Mouse (Mus musculus) layer of hippocampus, postnatal 36 days (tissue): ENCODE data around the gene Cux2. TPM values are rescaled to one million over a fixed set of nuclear protein-coding genes. Genes with fewer than 3 reads are reported as not detected.

Experiments
- DNase-seq, 2 experiments: peaks; one replicate each; pipeline ENCODE4 v3.0.0; 2022
- total RNA-seq, 2 experiments: library from RNA; stranded (reverse); gene quantifications; 2 replicates each; pipeline ENCODE4 v1.2.3; 2021

The Cux2 gene
- total RNA-seq, 2 experiments from 2014 or later: 32.7 to 33.8 TPM

DNA sequence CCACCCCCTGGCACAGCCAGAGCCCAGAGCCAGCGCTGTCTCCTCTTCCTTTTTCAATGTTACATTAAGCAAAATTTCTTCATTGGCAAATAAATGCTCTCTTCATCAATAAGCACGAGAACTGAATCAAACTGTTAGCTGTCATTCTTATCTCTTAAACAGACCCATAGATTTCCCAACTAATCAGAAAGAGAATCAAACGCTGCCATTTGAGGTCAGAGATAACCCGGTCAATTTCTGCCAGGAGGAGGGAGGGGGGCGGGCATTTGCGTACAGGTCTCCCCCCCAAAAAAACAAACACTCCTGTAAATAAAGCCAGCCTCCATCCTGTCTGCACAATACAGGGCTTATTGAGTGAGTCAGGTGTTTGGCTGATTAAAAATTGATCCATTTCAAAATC, 33.2 kb downstream of the Cux2 start:
- no peak for DNase-seq

DNA sequence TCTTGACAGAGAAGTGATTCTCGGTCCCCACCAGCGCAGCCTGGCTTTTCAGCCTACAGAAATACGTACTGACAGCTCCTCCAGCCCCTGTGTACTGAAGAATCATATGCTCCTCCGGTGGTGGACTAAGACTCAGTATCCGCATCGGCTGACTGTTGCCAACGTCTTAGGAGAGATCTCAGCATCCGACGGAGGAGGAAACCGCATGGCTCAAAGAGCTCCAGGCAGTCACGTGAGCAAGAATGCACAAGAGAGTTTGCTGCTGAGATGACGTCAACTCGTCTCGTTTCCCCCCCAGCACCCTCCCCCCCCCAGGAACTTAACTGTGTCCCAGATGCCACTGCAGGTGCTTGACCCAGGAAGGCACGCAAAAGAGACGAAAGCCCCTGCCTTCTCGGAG, 34.8 kb downstream of the Cux2 start:
- no peak for DNase-seq

DNA sequence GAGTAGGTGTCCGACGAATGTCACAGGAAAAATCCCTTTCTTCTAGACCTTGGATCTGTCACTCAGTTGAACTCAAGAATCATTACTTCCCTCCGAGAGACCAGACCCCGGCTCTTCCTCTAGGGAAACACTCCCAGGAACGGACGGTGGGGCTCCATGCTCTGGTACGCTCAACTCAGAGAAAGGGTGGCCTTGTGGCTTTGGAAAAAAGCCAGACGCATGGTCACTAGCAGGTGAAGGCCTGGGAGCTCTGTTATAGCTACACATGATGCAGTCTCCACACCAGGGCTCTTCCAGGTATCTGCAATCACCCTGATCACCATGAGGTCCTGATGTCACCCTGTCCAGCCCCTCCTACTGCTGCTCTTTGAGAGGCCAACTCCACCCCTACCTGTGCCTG, 35.2 kb downstream of the Cux2 start:
- no peak for DNase-seq

DNA sequence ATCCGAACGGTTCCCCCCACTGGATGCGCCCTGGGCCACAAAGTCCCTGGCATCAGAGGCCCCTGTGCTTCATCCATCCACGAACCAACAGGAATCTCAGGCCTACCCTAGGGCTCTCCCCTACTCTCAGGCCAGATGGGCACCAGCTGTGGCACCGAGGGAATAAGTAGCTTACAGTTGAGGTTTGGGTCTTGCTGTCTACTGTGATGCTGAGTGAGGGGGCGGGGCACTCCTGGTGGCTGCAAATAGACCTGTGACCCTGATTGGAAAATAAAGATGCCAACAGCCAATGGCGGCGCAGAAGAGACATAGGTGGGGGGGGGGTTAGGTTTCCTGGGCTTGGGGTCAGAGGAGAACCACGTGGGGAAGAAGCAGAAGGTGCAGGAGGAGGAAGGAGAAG, 38.6 kb downstream of the Cux2 start:
- no peak for DNase-seq

DNA sequence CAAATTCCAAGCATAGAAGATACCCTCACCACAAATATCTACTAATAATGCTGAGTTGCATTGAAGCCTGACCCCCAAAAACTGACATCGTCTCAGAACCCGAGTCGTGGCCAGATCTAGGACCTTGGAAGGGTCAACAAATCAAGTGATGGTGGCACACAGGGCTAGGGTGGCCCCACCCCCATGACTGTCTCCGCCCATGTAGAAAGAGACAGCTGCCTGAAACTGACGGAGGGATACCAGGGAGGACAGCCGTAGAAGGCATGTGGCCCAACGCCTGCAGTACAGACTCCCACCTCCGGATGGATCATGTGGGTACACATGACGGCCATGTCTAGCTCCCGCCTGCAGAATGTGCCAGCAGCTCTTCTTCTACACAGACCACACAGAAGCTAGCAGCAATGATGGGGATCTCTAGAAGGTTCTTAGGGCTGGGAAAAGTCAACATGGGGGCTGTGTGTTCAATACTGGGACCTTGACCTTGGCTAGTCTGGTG, 41.9 kb downstream of the Cux2 start:
- no peak for DNase-seq

DNA sequence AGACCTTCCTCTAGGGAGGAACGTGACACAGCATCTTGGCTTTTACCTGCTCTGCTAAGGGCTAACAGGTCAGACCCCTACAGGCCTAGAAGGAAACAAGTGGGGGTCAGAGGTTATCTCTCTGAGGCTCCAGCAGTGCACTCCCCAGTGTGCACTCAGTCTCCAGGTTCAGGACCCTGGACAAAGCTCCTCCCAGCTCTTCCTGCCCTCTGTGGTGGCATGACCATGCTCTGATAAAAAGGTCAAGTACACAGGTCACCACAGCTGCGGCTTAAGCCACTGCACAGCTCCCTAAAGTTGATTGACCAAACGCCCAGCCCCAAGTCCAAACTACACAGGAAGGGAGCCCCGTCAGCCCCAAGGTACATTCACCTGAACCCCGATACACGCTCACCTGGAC, 46.4 kb downstream of the Cux2 start:
- no peak for DNase-seq

DNA sequence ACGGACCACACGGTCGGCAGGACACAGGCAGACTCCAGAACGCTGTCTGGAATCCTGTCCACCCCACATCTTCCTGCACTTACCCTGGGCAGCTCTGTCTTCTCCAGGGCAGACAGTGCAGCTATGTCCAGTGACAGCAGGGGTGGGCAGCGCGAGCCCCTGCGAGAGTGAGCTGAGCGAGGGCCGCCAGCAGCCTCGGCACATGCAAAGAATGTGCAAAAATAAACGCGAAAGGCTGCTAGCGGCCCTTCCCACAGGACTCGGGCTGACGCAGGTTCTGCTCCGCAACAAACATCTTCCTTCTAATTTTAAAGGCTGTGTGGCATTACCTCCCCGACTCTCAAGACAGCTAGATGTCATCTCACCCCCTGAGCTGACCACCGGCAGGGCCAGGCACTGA, 47.8 kb downstream of the Cux2 start:
- no peak for DNase-seq

DNA sequence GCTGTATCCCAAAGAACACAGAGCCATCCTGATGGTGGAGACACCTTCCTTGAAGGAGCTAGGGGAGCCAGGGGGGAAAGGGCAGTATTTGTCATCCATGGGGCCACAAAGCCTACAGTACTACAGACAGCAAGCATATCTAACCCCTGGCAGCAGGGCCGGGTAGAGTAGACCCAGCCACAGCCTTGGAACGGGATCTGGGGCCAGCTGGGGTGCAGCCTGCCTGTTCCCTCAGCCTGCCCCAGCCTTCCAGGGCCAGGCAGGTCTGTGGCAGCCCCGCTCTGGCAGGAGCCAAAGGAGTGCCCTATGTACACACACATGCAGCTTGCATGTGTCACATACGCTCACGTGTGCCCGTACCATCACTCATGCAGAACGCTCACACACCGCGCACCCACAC, 48.6 kb downstream of the Cux2 start:
- no peak for DNase-seq

DNA sequence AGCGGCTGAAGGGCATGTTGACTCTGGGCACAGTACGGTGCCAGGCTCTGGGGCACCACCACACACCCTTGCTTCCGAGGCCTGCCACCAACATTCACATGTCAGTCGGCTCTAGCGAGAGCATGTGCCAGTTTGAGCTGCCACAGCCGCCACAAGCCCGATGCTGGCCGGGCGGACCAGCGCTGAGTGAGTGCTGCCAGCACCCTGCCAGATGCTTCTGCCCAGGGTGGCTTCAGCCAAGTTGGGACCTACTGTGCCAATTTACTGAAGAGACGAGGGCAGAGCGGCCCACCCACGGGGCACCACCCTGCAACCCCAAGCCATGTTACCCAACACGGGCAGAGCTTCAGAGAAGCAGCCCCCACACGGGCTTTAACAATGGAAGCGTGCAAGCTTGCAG, 49.5 kb downstream of the Cux2 start:
- DNase-seq: peak; percentile 14 to 16

DNA sequence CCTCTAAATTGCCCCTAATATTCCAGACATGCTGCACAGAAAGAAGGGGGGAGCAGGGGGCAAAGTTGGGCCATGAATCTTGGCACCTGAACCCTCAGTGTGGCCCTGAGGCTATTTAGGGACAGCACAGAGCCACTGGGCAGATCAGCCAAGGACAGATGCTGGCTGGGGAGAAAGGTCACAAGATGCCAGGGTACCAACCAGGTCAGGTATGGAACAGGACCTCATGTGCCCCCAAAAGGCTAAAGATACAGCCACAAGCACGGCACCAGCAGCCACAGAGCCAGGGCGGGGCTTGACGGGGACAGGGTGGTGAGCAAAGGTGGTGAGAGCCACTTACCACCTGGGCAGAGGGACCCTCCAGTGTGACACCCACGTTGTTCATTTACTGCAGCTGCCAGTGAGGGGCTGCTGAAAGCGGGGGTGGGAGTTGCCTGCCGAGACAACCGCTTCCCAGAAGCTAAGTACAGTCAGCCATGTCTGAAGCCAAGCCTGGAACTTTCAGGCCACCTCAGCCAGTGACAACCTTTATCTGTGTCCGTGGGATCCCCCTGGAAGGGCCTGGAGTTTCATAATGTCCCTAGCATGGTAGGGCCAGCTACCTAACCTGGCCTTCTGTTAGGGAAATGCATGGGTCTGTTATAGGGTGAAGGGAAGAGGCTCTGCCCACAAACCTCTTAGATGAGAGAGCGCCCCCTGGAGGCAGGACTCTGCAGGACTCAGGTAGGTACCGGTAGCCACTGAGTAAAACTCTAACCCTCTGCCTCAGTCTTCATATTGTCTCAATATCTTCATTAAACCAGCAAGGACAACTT, 50.7 kb downstream of the Cux2 start:
- DNase-seq: peak; percentile 14 to 40

DNA sequence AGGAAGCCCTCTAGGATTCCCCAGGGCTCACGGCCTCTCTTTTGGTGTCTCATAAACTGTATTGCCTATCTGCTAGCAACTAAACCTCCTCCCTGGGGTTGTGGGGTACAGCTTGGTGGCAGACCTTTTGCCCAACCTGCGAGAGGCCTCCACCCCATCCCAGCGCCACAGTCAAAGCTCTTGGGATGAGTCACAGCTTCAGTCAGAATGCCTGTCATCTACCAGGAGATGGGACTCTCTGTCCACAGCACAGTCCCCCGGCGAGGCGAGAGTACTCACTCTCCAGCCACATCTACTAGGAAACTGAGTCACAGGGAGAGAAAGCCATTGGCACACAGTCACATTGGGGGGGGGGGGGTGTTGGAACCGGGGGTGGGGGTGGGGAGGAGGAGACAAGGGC, 51.6 kb downstream of the Cux2 start:
- DNase-seq: no peak

DNA sequence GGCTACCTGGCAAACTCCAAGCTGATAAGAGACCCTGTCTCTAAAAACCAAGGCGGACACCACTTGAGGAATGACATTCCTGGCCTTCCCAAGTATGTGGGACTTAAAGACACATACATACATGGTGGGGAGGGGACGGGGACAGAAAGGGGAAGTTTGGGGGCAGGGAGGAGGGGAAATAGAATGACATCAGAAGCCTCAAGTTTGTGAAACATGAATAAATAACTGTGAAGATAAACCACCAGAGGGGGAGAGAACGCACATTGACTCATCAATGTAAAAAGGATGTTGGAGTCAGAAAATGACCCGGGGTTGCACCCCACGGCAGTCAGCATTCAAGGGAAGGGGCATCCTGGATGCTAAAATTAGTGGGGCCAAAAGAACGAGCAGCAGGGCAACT, 53.2 kb downstream of the Cux2 start:
- DNase-seq: no peak

DNA sequence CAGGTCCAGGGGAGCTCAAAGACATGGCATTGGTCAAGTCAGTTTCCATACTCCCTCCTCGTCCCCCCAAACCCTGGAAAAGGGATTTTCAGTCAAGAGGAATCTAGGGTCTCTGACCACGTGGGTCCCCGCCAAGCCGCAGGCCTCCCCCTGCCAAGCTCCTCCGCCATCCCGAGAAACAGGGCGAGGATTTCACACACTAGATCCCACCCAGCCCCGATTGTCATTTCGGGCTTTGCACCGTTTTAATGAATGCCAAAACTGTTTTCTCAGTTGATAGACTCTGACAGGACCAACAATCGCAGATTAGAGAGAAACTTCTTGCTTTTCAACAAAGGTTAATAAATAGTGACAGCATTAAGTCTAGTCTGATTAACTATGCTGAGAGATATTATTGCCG, 55.1 kb downstream of the Cux2 start:
- no peak for DNase-seq

DNA sequence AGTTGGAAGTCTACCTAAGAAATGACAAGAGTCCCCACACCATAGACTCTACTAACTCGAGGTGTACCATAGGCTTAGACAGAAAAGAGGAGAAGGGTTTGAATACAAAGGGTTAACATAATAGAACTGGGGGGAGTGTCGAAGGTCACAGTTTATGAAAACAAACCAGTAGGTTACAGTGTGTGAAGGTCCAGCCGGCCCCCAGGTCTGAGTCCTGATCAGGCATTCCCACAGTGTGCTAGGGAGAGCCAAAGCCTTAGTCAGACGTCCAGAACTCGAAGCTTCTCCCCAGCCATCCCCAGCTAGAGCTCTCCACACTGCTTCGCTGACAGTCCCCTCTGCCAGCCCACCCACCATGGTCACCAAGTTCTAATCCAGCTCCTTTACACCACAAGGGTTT, 58.0 kb downstream of the Cux2 start:
- no peak for DNase-seq

DNA sequence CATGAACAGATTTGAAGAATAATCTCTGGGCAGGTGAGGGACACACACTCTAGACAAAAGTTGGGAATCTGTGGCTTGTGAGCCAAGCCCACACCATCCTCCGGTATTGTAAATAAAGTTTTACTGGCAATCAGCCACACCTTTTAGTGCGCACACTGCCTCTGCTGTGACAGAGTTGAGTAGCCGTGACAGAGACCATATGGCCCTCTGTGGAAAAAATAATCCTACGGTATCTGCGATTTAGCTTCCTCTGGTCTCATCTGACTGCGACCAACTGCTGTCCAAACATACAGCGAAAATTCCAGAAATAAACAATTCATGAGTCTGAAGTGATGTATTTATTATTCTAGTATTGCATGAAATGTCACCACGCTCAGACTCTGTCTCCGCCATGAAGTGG, 64.0 kb downstream of the Cux2 start:
- DNase-seq: no peak

DNA sequence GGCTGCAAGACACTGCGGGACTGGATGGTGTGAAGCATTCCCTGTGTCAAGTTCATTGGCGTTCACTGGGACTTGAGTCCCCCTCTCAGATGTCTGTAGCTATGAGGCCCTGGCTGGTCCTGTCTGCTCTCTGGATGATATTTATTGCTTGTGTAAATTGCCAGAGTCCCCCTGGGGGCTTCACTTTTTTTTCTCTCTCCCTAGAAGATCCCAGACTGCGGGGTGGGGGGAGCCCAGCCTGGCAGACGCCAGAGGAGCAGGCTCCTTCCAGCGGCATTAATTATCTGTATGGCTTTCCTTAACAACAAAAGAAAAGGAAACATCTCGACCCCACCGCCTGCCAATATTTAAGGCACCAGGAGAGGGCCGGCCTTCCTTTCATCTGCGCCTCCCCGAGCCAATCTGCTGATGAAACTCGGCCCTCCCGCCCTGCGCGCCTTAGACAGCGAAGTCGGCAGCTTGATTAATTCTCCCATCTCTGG, 68.2 kb downstream of the Cux2 start:
- DNase-seq: no peak

DNA sequence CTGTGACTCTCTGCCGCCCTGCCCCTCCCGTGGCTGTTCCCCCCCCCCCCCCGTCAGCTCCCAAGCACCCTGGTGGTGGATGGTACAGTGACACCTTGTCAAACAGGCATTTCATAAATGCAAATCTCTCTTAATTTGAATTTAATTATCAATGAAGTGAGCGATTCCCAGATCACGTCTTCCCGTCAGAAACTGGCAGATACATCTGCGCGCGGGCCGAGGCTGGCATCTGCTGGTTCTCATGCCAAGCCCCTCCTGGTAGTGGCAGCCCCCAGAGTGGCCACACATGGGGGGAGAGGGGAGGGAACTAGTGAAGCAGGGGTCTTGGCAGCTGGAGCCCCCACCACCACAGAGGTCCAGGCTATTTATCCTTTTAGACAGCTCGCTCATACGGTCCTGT, 73.6 kb downstream of the Cux2 start:
- no peak for DNase-seq

DNA sequence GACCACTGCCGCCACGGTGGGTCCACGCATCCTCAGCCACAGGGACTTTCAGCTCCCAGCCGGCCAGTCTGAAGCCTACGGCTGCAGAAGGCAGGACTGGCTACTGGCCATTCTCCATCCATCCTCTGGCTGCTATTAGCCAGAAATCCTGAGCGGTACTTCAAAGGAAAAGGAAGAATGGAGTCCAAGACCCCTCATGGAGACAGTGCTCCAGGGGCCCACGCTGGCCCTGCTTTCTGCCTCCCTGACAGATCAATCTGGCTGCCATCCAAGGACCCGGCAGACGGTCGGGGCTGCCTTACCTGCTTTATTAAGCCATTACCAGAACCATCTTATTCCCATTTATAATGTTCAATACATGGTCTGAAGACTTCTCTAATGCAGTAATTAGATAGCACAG, 76.4 kb downstream of the Cux2 start:
- no peak for DNase-seq

DNA sequence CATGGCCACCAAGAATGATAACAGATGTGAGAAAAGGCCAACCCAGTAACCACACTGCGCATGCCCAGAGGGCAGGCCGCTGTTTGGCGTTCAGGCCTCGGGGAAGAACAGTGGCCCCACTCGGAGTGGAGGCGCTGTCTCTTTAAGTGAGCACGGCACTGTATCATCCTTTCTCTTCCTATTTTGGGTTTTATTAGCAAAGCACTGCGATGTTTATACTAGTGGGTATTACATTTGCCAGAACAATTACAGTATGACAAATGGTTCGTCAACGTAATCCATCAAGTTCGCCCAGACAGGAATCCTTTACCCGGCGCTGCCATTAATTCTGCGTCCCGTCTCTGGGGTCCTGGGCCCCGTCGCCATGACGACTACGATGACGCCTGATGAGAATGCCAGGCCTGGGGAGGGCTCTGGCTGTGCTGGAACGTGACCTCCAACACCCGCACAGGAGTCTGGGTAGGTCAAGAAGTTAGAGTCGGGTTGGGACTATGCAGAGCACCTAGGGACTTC, 77.2 kb downstream of the Cux2 start:
- no peak for DNase-seq

DNA sequence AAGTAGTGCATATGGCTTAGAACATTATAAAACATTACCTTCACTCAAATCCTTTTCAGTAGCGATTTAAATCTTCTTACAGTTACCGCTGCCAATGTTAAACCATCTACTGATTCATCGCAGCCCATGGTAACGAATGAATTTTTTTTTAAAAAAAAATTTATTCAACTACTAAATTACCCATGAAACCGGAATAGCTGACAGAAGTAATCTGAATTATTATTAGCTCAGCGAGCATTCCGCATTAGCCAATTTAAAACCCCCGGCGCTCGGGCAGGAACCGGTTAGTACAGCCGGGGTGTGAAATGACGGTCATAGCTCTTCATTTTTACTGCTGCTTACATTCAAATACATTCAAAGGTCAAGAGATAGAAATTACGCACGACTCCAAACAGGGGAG, 80.9 kb downstream of the Cux2 start:
- DNase-seq: no peak

DNA sequence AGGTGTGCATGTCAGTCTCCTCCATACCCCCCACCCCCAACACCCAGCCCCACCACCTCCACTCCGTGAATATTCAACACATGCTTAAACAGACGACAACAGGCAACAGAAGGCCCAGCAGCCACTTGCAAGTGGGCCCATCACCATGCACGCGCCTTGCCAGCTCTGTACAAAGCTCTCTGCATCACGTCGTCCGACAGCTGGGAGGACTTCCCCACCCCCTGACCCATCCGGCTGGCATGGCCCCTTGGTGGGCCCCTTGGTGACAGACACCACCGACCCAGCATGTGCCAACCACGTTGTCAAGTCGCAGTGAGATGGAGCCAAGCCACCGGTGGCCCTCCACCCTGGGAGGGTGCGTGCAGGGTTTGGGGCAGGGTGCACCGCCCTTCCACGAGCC, 81.5 kb downstream of the Cux2 start:
- no peak for DNase-seq

DNA sequence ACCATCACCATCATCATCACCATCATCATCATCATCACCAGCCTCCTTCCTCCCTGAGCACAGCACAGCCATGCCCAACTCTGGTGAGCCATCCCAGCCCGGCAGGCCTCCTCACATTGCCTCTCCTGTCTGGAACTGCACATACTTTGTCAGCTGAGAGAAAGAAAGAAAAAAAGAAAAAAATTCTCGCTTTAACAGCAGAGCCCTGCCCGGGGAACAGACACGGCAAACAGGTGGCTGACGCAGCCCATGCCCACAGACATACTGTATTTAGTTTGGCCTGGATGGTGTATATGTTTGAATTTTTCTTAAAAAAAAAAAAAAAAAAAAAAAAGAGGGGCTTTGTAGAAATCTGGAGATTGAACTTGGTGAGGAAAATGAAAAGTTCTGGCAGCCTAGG, 82.4 kb downstream of the Cux2 start:
- DNase-seq: no peak

DNA sequence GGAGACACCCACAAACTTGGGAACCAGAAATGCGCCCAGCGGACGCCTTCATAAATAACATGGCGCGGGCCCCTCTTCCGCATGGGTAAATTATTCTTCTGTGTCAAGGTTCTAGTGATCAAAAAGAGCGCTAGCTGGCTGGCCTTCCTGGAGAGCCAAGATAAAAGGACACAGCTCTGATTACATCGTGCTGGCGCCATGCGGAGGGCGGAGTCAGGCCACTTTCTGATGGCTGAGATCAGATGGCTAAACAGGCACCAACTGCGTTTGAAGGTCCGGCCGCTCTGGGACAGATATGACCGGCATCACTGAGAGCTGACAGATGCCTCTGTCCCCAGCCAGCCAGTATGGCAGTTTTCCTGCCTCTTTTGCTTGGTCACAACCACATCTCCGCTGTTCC, 83.0 kb downstream of the Cux2 start:
- DNase-seq: no peak

DNA sequence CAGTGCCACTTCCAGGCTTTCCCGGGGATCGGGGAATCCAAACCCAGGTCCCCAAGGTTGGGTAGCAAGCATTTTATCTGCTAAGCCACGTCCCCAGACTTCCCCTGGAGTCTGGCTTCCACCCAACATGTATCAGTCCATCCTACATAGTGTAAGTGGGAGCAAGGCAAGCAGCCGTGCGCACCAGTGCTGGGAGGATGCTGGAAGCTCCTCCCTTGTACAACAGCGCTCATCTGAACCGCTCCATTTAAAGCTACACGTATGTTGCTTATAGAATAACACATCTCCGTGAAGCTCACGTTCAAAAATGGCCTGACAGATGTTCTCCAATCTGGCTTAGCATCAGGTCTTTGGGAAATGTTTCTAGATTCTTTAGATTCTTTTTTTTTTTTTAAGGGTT, 86.9 kb downstream of the Cux2 start:
- DNase-seq: no peak

DNA sequence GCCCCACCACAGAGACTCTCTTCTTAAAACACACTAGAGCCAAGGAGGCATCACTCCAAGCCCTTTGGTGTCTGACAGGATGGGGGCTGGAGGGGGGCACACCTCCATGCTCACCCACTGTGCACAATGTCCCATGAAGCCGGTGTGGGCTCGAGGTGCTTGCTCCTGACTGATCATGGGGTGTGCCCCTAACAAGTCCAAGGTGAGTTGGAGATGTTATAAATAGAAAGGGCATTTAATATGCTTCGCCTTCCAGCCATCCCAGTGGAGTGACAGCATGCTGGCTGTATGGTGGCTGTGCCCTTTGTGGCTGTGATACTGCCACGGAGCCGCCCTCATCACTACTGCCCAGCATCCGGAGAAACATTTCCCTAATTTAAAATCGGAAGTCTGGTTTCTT, 87.5 kb downstream of the Cux2 start:
- no peak for DNase-seq
